Mouse (Mus musculus) cerebellum, adult 8-10 months (tissue): ENCODE measurements around the gene Axl.
"Not testable (repeated sequence)": the region's sequence is repeated elsewhere in the genome, so short reads cannot be mapped to it uniquely, and the experiment has no call there.

Experiments used
- DNase-seq: peaks from one replicate; pipeline ENCODE4 v3.0.0; 2022

The Axl gene

GRCm38 (mm10) chr7:25753076-25753475 is 35.4 kb downstream of the Axl start:
- DNase-seq = no peak

- DNase-seq = no peak
These were observed 41.7 kb downstream of the Axl start for GRCm38 (mm10) chr7:25746844-25747243.

GRCm38 (mm10) chr7:25738277-25738676 is 50.2 kb downstream of the Axl start:
- no peak for DNase-seq

GRCm38 (mm10) chr7:25736920-25737319 is 51.6 kb downstream of the Axl start:
- no peak for DNase-seq

DNA sequence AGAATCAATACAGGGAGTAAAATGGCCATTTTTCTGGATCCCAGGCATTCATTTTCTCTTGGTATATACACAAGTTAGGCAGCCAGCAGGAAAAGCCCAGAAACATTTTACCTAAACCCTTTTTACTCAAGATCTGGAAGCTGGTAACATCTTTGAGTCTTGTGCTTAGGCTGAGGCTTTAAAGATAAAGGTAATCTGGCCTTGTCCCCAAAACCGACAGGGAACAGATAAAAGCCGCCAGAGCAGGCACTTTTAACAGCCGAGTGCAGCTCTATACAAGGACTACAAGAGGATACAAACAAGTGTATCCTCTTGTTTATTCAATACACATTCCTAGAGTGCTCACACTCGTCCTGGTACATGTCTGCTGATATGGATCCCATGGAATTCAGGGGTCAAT is 53.5 kb downstream of the Axl start:
- DNase-seq = no peak

DNA sequence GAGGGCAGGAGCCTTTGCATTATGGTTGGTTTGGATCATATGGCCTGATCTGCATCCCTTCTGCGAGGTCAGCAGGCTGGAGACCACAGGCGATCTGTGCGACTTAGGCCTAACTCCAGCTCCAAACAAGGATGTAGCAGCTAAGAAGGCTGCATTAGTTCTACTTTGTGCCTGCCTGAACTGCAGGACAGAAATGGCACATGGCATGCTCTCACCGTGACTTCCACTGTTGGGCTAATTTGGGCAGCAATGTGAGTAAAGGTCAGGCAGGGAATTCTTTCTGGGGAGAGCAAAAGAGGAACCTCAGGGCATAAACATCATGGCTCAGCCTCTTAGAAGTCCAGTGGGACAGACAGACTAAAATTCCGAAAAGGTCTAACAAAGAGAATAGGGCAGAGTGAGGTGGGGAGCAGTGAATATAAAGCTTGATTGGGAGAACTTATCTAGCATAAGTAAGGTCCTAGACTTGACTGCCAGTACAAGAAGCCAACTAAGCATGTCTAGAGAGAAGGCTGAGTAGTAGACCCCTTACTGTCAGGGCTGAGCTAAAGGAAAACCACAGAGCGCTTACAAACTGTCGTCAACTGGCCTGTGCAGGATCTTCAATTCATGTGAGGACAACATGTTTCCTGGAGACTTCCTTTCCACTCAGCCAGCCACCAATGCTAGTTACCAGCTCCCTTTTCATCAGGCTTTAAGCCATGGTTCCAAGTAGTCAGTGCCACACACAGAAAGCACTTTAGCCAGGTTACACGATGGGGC is 57.0 kb downstream of the Axl start:
- no peak for DNase-seq

GRCm38 (mm10) chr7:25729862-25730261 is 58.6 kb downstream of the Axl start:
- no peak for DNase-seq

DNA sequence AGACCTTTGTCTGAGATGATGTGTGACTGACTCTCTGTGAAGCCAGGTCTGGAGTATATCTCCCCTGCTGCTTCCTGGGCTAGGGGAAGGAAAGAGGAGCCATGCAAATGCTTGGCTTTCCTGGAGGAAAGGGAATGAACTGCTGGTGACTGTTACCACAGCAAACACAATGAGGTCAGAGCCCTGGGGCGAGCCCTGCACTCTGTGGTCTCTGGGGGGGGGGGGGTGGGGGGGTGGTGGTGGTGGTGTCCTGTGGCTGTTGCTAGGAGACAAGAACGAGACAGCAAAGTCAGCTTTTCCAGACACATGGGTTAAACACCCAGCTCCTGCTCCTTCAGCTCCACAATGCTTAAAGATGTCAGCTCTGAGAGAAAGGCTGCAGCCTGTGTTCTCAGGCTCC is 59.1 kb downstream of the Axl start:
- DNase-seq = no peak

- DNase-seq = no peak
These were observed 60.7 kb downstream of the Axl start for GRCm38 (mm10) chr7:25727800-25728199.

DNA sequence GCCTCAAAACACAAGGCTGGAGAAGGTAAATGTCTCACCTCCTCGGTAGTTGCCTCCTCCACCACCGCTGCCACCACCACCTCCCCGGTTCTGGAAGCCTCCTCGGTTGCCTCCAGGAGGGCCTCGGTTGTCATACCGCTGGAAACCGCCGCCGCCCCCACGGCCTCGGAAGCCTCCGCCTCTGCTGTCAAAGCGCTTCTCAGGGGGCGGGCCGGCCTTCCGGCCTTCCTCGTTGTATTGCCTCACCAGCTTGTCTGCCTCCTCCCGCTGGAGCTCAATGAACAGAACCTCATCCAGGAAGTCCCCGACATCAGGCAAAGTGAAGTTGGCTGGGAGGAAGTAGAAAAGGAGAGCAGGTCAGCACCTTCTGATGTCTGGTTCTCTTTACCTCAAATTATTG is 62.6 kb downstream of the Axl start:
- no peak for DNase-seq

- DNase-seq = not testable (repeated sequence)
These were observed 66.7 kb downstream of the Axl start for GRCm38 (mm10) chr7:25721776-25722175.

GRCm38 (mm10) chr7:25720760-25721159 is 67.7 kb downstream of the Axl start:
- no peak for DNase-seq

DNA sequence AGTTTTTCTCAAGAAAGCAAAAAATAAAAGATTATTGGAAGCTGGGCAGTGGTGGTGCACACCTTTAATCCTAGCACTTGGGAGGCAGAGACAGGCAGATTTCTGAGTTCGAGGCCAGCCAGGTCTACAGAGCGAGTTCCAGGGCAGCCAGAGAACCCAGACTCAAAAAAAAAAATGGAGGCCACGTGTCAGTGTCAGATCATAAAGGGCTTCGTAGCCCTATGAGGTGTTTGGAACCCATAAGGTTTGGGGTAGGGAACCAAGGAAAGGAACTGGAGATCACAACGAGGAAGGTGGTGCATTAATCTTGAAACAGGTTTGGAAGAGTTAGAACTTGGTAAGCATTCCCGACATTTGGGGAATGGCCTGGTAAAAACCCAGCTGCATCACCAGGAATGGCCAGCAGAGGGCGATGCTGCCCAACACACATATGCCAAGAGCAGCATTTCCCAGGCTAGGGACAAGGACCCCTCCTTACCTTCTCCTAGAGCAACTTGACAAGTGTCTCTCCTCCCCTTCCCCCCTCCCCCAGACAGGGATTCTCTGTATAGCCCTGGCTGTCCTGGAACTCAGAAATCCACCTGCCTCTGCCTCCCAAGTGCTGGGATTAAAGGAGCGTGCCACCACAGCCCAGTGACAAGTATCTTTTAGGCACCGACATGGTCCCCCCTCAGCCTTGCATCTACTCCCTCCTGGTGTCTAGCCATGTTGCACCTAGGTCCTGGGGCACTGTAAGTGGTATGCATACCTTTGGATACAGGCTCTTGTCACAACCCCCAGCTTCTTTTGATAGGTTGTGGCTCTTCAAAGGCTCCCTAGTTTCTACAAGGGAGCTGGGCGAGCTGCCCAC is 68.5 kb downstream of the Axl start:
- DNase-seq = peak; percentile 77

GRCm38 (mm10) chr7:25718788-25719417 is 69.6 kb downstream of the Axl start, which contains the start of gene Ccdc97:
Gene Ccdc97, minus strand, starts transcription at chr7:25719088.
- DNase-seq = peak; percentile 93

DNA sequence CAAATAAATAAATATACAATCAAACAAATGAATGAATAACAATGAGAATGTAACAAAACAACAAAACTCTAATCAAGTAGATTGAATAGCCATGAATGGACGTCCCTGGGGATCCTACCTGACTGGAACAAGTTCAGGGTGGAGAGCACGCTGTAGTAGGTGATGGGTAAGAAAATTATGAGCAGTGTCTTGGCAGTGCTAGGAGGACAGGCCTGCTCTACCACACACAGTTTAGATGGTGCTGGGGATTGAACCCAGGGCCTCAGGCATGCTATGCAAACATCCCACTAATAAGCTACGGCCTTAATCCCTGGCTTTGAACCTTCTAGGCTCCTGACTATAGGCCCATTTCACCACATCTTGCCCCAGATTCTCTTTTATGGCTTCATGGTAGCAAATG is 71.0 kb downstream of the Axl start:
- no peak for DNase-seq

DNA sequence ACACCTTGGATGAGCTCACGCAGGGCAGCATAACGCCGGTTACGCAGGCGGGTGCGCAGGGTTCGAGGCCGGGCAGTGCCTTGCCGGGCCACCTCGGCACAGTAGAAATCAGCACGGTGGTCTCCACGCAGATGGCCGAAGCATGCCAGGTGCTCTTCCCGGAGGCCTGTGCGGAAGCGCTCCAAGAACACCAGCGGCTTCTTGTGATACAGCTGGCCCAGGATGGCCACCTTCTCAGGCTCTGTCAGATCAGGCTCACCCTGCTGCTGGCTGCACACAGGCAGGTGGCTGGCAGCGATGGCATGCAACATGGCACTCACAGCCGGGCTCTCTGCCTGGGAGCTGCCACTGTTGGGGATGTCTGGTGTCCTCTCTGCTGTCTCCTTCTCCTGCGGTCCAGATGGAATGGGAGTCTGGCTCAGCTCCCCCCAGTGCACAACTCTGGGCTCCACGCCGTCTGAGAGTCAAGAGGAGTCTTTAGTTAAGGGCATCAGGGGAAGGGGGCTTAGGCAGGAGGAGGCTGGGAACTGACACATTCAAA is 72.7 kb downstream of the Axl start:
- DNase-seq = no peak

GRCm38 (mm10) chr7:25714581-25714980 is 73.9 kb downstream of the Axl start:
- no peak for DNase-seq

- DNase-seq = no peak
These were observed 75.7 kb downstream of the Axl start for GRCm38 (mm10) chr7:25712801-25713200.

DNA sequence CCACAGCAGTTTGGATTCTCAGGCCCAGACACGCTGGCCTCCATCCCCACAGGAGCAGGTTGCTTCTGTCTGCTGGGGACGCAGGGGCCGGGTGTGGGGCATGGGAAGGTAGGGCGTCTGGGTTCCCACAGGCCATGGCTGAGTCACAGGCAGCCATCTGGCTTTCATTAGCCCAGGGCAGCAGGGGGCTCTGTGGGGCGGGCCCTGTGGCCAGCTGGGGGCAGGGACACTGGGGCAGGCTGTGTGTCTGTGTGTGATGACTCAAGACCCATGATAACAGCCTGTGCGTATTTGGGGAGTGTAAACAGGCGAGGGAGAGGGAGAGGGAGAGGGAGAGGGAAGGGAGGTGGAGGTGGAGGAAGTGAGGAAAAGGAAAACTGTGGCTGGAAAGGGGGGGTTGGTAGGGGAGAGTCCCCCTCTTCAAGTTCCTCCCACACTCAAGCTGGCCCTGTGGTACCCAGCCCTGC is 76.7 kb downstream of the Axl start:
- peak; percentile 69 for DNase-seq

DNA sequence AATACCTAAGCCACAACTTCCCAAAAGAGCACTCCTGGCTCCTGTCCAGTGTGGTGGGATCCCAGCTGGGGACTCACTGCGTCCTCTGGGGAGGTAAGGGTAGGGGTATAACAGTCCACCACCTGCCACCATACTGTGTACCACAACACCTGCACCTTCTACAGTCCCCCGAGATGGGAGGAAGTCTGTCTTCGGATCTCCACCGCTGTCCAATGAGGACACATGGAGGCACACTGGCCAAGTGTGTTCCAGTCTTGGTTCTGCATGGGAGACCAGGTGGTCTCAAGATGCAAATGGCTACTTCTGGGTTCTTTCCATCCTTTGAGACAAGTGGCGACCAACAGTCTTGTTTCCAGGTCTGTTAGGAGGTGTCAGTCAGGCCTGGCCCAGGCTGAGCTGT is 77.3 kb downstream of the Axl start:
- DNase-seq = no peak

- no peak for DNase-seq
These were observed 77.9 kb downstream of the Axl start for GRCm38 (mm10) chr7:25710519-25711130.

DNA sequence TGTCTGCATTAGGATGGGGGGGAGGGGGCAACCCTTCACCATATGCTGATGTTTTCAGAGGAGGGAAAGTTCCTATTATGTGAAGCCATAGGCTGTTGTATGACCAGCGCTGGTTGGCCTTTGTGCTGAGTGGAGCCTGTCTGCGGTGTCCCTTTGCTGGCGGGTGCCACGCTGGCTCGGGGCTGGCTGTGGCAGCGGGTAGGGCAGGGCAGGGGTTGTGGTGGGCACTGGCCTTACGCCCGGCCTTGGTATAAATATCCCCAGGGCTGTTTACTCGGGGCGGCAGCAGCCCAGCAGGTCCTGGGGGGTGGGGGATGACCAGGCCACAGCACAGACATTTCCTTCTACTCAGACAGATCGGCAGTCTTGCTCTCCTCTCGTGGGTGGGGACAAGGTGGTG is 78.5 kb downstream of the Axl start:
- no peak for DNase-seq
